Mouse (Mus musculus): Measurements from ENCODE around the gene Ift172. TPM values are rescaled to one million over a fixed set of nuclear protein-coding genes. Genes with fewer than 3 reads are reported as not detected.
"Not testable (repeated sequence)": the region's sequence is repeated elsewhere in the genome, so short reads cannot be mapped to it uniquely, and the experiment has no call there.

The Ift172 gene
- total RNA-seq, 2 experiments from 2014 or later: 26.2 to 26.9 TPM

DNA sequence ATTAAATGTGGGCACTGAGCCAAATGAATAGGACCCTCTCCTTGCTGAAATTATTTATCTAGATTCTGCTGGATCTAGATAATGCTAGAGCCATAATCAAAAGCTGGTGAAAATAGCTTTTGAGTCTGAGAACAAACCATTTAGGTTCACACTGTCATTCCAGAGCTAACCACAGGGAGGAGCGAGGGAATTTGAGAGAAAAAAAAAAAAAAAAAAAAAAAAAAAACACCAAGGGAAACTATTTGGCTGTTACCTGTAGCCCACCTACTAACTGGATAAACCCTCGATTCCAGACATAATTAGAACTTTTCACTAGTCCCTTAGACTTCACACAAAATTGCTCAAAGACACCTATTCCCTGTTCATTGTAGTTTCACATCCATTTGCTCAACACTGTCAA is 71.8 kb downstream of the Ift172 start:
- no peak for DNase-seq (ENCODE audit: low spot score)

DNA sequence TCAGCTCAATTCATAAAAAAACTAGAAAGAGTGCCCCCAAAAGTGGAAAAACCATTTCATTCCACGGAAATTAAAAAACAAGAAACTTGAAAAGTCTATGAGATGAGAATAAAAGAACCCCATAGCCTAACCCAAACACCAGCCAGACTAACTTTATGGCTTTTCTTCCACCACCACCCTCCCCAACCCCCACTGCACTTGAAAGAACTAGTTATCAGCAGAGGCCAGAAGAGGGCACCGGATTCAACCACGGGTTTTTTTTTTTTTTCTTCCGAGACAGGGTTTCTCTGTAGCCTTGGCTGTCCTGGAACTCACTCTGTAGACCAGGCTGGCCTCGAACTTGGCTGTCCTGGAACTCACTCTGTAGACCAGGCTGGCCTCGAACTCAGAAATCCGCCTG is 72.6 kb downstream of the Ift172 start:
- DNase-seq (ENCODE audit: low spot score): no peak

DNA sequence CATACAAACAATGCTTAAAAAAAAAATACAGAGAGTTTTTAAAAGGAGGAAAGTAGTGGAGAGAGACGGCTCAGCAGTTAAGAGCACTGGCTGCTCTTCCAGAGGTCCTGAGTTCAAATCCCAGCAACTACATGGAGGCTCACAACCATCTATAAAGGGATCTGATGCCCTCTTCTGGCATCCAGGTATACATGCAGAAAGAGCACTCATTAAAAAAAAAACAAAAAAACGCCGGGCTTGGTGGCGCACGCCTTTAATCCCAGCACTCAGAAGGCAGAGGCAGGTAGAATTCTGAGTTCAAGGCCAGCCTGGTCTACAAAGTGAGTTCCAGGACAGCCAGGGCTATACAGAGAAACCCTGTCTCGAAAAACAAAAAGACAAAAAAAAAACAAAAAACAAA is 74.4 kb downstream of the Ift172 start:
- DNase-seq (ENCODE audit: low spot score): not testable (repeated sequence)

DNA sequence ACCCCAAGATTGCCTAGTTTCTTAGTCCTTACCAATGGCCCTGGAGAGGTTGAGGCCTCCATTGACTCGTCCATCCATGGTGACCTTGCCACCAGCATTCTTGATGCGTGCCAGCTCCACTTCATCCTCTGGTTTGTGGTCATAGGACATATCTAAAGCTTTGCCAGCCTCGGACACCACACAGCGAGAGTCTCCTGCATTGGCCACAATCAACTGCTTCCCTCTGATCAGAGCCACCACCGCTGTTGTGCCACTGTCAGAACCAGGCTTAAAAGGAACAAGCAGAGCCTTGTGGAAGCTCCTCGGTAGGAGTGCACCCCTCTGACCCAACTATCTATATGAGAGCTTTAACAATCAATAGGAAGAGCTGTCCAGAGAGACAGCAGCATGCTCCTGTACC is 86.5 kb downstream of the Ift172 start:
- DNase-seq (ENCODE audit: low spot score): no peak

DNA sequence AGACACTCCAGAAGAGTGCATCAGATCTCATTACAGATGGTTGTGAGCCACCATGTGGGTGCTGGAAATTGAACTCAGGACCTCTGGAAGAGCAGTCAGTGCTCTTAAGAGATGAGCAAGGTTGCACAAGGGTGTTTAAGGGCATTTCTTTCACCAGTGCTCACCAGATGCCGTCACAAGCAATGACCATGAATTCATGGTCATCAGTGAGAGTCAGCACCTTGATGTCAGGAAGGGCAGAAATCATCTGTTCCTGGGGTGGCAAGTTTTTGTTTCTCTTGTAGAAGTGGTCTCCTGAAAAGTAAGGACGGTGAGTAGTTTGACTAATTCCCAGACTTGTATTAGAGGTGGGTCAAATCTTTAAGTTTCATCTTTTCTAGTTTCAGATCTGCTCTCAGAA is 87.0 kb downstream of the Ift172 start:
- DNase-seq (ENCODE audit: low spot score): no peak

Other genes starting within 250 kb of the Ift172 start
- gene Atraid, start 242.8 kb downstream of the Ift172 start, total RNA-seq (2021): 10 to 100 TPM; 45.3 to 45.4 TPM
- gene Slc5a6, start 242.2 kb downstream of the Ift172 start, total RNA-seq (2021): 1 to 10 TPM; 4.3 to 5.7 TPM
- 10 to 100 TPM; 21.0 to 24.9 TPM for gene Cad, start 236.3 kb downstream of the Ift172 start, total RNA-seq (2021)
- gene Dnajc5g, start 184.8 kb downstream of the Ift172 start, total RNA-seq (2021): not detected
- under 1 TPM in 1 of 2 experiments, not detected in 1; 0.09 TPM for gene Slc30a3, start 182.9 kb downstream of the Ift172 start, total RNA-seq (2021)
- 100 to 1,000 TPM; 438 to 512 TPM for gene Trim54, start 174.4 kb downstream of the Ift172 start, total RNA-seq (2021)
- not detected for gene Ucn, start 152.3 kb downstream of the Ift172 start, total RNA-seq (2021)
- 10 to 100 TPM; 18.8 to 22.0 TPM for gene Mpv17, start 136.9 kb downstream of the Ift172 start, total RNA-seq (2021)
- under 1 TPM; 0.28 to 0.50 TPM for gene Gm29609, start 111.2 kb downstream of the Ift172 start, total RNA-seq (2021)
- gene Gtf3c2, start 111.0 kb downstream of the Ift172 start, total RNA-seq (2021): 10 to 100 TPM; 20.7 to 20.9 TPM
- gene Snx17, start 97.9 kb downstream of the Ift172 start, total RNA-seq (2021): 10 to 100 TPM; 29.1 to 30.8 TPM
- 10 to 100 TPM; 42.9 to 46.8 TPM for gene Eif2b4, start 97.7 kb downstream of the Ift172 start, total RNA-seq (2021)
- gene Zfp513, start 88.8 kb downstream of the Ift172 start, total RNA-seq (2021): 1 to 10 TPM; 6.0 to 7.2 TPM
- gene Ppm1g, start 70.4 kb downstream of the Ift172 start, total RNA-seq (2021): 10 to 100 TPM; 37.8 to 43.9 TPM
- gene Nrbp1, start 50.3 kb downstream of the Ift172 start, total RNA-seq (2021): 10 to 100 TPM; 50.3 to 54.9 TPM
- gene Gm9970, start 49.9 kb downstream of the Ift172 start, total RNA-seq (2021): not detected
- 1 to 10 TPM; 1.9 to 2.1 TPM for gene Krtcap3, start 39.4 kb downstream of the Ift172 start, total RNA-seq (2021)
- gene Fndc4, start 5.0 kb upstream of the Ift172 start, total RNA-seq (2021): 1 to 10 TPM; 1.5 to 1.6 TPM
- not detected for gene Gckr, start 6.3 kb upstream of the Ift172 start, total RNA-seq (2021)
- gene Zfp512, start 161.3 kb upstream of the Ift172 start, total RNA-seq (2021): 10 to 100 TPM; 10.5 to 14.0 TPM
- gene 4930548H24Rik, start 194.6 kb upstream of the Ift172 start, total RNA-seq (2021): not detected
- 10 to 100 TPM; 18.6 to 19.2 TPM for gene Gpn1, start 203.6 kb upstream of the Ift172 start, total RNA-seq (2021)
- 10 to 100 TPM; 21.4 to 24.2 TPM for gene Slc4a1ap, start 235.9 kb upstream of the Ift172 start, total RNA-seq (2021)
- gene Supt7l, start 236.7 kb upstream of the Ift172 start, total RNA-seq (2021): 10 to 100 TPM; 12.1 to 12.5 TPM

All from gastrocnemius, adult 18-20 months (tissue).